Mouse (Mus musculus) T-helper 17 cell (primary cell): ENCODE results near the gene Klhl33.
"Not testable (repeated sequence)": the region's sequence is repeated elsewhere in the genome, so short reads cannot be mapped to it uniquely, and the experiment has no call there.

Source experiments
- in situ Hi-C, 2 experiments: fragments of 300-600 bp; cut with MboI, MseI; formaldehyde crosslinking; loops; 1 replicate in 1 of 2; 2 replicates in 1 of 2; pipeline ENCODE4 v1.15.1; 2025; ENCODE audit warnings: high pct_unique_total_duplicates in 2 of 2

Klhl33 gene

DNA sequence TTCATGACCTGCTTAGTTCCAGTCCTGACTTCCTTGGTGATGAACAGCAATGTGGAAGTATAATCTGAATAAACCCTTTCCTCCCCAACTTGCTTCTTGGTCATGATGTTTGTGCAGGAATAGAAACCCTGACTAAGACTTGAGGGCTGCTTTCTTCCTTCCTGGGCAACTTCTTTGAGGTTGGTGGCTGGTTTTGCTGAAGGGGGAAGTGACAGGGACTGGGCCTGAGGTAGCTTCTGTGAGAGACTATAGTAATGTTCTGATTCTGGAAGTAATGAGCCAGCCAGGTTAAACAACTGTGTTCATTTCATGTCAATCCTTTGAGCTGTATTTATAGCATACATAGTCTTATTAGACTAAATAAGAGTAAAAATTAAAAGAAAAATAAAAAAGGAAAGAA, 32.3 kb downstream of the Klhl33 start:
- in situ Hi-C loops, result not testable (repeated sequence)

GRCm38 (mm10) chr14:50862641-50863040, 34.7 kb downstream of the Klhl33 start:
- in situ Hi-C loops, result no loop called here

DNA sequence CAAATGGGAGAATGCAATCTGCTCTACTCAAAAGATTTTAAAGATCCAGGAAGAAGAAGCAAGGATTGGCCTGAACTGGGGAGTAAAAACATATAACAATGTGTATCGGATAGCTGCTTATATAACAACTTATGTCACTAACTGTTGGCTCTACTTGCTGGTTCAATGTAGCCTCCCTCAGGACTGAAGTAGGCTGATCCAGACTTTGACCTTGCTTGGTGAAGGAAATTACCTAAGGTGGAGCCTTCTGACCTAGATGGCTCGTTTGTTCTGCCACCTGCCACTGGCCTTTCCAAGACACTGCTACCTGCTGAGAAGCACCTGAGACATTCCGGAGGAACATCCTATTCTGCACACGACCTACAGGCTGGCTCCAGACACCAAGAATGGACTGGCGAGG, 41.5 kb downstream of the Klhl33 start:
- in situ Hi-C loops, result no loop called here
